Mouse (Mus musculus) heart, adult 2 months (tissue): ENCODE measurements around the gene Osbpl5.
"Not testable (repeated sequence)": the region's sequence is repeated elsewhere in the genome, so short reads cannot be mapped to it uniquely, and the experiment has no call there.

ENCODE experiments used
- CTCF ChIP-seq: fragments of 200-600 bp; IDR thresholded peaks from 2 replicates; pipeline ENCODE4 v1.8.1; 2022; ENCODE audit warnings: antibody characterized with exemption, mild to moderate bottlenecking, moderate library complexity
- EP300 ChIP-seq: fragments of 200-500 bp; IDR thresholded peaks from 2 replicates; pipeline ENCODE4 v1.6.1; 2011; ENCODE audit warnings: low read depth, low read length, control low read depth; ENCODE audit not compliant: insufficient read depth
- POLR2A ChIP-seq: fragments of 200-500 bp; IDR thresholded peaks from 2 replicates; pipeline ENCODE4 v1.6.1; 2011; ENCODE audit warnings: mild to moderate bottlenecking, low read depth, low read length, control low read depth; ENCODE audit not compliant: insufficient read depth

GRCm38 (mm10) chr7:143684569-143684968 lies 72.2 kb downstream of the Osbpl5 start:
- TF ChIP-seq EP300, POLR2A, CTCF: not testable (repeated sequence)
